Mouse (Mus musculus) MN1 (cell line): Measurements from ENCODE around the gene Lctl.
A peak's percentile ranks its signal among the peaks of the same experiment; 100 is the strongest.

Experiments
- DNase-seq: peaks from one replicate; pipeline ENCODE4 v3.0.0-alpha.2; 2016; ENCODE audit warnings: low spot score

Gene Lctl

GRCm38 (mm10) chr9:64116876-64117275 is at the start of gene Lctl:
TSS of gene Lctl (plus strand) at chr9:64117147.
- DNase-seq, result peak; percentile 40

GRCm38 (mm10) chr9:64067787-64068186 is 49.2 kb upstream of the Lctl start:
- peak; percentile 51 for DNase-seq

GRCm38 (mm10) chr9:64068571-64068970 is 48.4 kb upstream of the Lctl start:
- DNase-seq, result no peak

GRCm38 (mm10) chr9:64069131-64069530 is 47.8 kb upstream of the Lctl start:
- no peak for DNase-seq

- DNase-seq, result no peak
These were observed 46.3 kb upstream of the Lctl start for GRCm38 (mm10) chr9:64070674-64071073.

- DNase-seq, result no peak
These were observed 42.1 kb upstream of the Lctl start for GRCm38 (mm10) chr9:64074831-64075230.

- DNase-seq, result no peak
These were observed 40.5 kb upstream of the Lctl start for GRCm38 (mm10) chr9:64076412-64076811.

- no peak for DNase-seq
These were observed 38.6 kb upstream of the Lctl start for GRCm38 (mm10) chr9:64078386-64078792.

- DNase-seq, result no peak
These were observed 37.0 kb upstream of the Lctl start for GRCm38 (mm10) chr9:64079922-64080321.

- no peak for DNase-seq
These were observed 32.7 kb upstream of the Lctl start for GRCm38 (mm10) chr9:64084231-64084630.

- no peak for DNase-seq
These were observed 32.1 kb upstream of the Lctl start for GRCm38 (mm10) chr9:64084661-64085399.

GRCm38 (mm10) chr9:64085976-64086375 is 31.0 kb upstream of the Lctl start:
- no peak for DNase-seq

GRCm38 (mm10) chr9:64086543-64086942 is 30.4 kb upstream of the Lctl start:
- DNase-seq, result no peak

GRCm38 (mm10) chr9:64087461-64088235 is 29.3 kb upstream of the Lctl start:
- DNase-seq, result peak; percentile 71

- no peak for DNase-seq
These were observed 28.6 kb upstream of the Lctl start for GRCm38 (mm10) chr9:64088346-64088745.

- DNase-seq, result no peak
These were observed 27.9 kb upstream of the Lctl start for GRCm38 (mm10) chr9:64089004-64089403.

GRCm38 (mm10) chr9:64094083-64094482 is 22.9 kb upstream of the Lctl start:
- DNase-seq, result no peak

GRCm38 (mm10) chr9:64098282-64098681 is 18.7 kb upstream of the Lctl start:
- no peak for DNase-seq

GRCm38 (mm10) chr9:64100442-64100841 is 16.5 kb upstream of the Lctl start:
- DNase-seq, result peak; percentile 73

- DNase-seq, result no peak
These were observed 11.6 kb upstream of the Lctl start for GRCm38 (mm10) chr9:64105301-64105700.

- no peak for DNase-seq
These were observed 6.4 kb upstream of the Lctl start for GRCm38 (mm10) chr9:64110502-64110901.

- peak; percentile 78 for DNase-seq
These were observed 2.3 kb upstream of the Lctl start for GRCm38 (mm10) chr9:64114646-64115045.

GRCm38 (mm10) chr9:64115756-64116155 is 1.2 kb upstream of the Lctl start:
- DNase-seq, result no peak
